Mouse (Mus musculus): Measurements from ENCODE around the gene Hoxa2. TPM values are rescaled to one million over a fixed set of nuclear protein-coding genes. Genes with fewer than 3 reads are reported as not detected.

The Hoxa2 gene
- polyA plus RNA-seq, 1 experiment from 2014 or later, result 0.25 TPM

GRCm38 (mm10) chr6:52174968-52175751, 10.5 kb upstream of the Hoxa2 start:
- no peak overlapping the region for H3K4me3 ChIP-seq
- no peak for ATAC-seq (replicated peaks)

GRCm38 (mm10) chr6:52173648-52174047, 9.0 kb upstream of the Hoxa2 start:
- no peak overlapping the region for H3K9ac ChIP-seq
- no peak for ATAC-seq (replicated peaks)
- no peak overlapping the region for H3K4me2 ChIP-seq
- H3K27me3 ChIP-seq (replicated peaks), result peaks cover 87% of the 10 kb centered on the region
- no peak overlapping the region for H3K27ac ChIP-seq
- H3K36me3 ChIP-seq (replicated peaks), result no peaks in the 10 kb centered on the region
- H3K4me3 ChIP-seq, result no peak overlapping the region
- 5% methylated on average over 4 of the region's 4 CpGs for WGBS
- H3K9me3 ChIP-seq, result no peaks in the 10 kb centered on the region
- peaks cover 6% of the 10 kb centered on the region for H3K4me1 ChIP-seq

More at GRCm38 (mm10) chr6:52174968-52175751, 10.5 kb upstream of the Hoxa2 start:
- WGBS, result under 1% methylated on average over 40 of the region's 41 CpGs
- Histone ChIP-seq H3K9me3 (no peaks in the 10 kb centered on the region), H3K36me3 (replicated peaks) (no peaks in the 10 kb centered on the region), H3K27me3 (replicated peaks) (peaks cover 92% of the 10 kb centered on the region), H3K4me2 (no peak overlapping the region), H3K27ac (no peak overlapping the region), H3K9ac (no peak overlapping the region), H3K4me1 (peaks cover 6% of the 10 kb centered on the region)

GRCm38 (mm10) chr6:52172501-52172900, 7.9 kb upstream of the Hoxa2 start:
- H3K27ac ChIP-seq, result no peak overlapping the region
- WGBS, result under 1% methylated on average over 34 of the region's 35 CpGs
- H3K27me3 ChIP-seq (replicated peaks), result peaks cover 87% of the 10 kb centered on the region
- peaks cover 6% of the 10 kb centered on the region for H3K4me1 ChIP-seq
- ATAC-seq (replicated peaks), result no peak
- no peak overlapping the region for H3K9ac ChIP-seq
- no peak overlapping the region for H3K4me3 ChIP-seq
- H3K4me2 ChIP-seq, result peak overlapping the region; percentile 29; the same call in 1 of the 2 replicates
- H3K36me3 ChIP-seq (replicated peaks), result no peaks in the 10 kb centered on the region
- H3K9me3 ChIP-seq, result no peaks in the 10 kb centered on the region

- Histone ChIP-seq H3K27me3 (replicated peaks) (peaks cover 87% of the 10 kb centered on the region), H3K36me3 (replicated peaks) (no peaks in the 10 kb centered on the region), H3K9ac (no peak overlapping the region), H3K4me1 (peaks cover 6% of the 10 kb centered on the region), H3K4me2 (no peak overlapping the region), H3K27ac (no peak overlapping the region), H3K4me3 (no peak overlapping the region), H3K9me3 (no peaks in the 10 kb centered on the region)
- WGBS, result 2% methylated on average over 7 of the region's 7 CpGs
- ATAC-seq (replicated peaks), result no peak
These were observed 7.3 kb upstream of the Hoxa2 start for GRCm38 (mm10) chr6:52171938-52172337.

GRCm38 (mm10) chr6:52171331-52171730, 6.7 kb upstream of the Hoxa2 start:
- Histone ChIP-seq H3K27me3 (replicated peaks) (peaks cover 87% of the 10 kb centered on the region), H3K4me3 (no peak overlapping the region), H3K9ac (no peak overlapping the region), H3K4me2 (no peak overlapping the region), H3K36me3 (replicated peaks) (no peaks in the 10 kb centered on the region), H3K4me1 (peaks cover 6% of the 10 kb centered on the region), H3K27ac (no peak overlapping the region), H3K9me3 (no peaks in the 10 kb centered on the region)
- WGBS, result 3% methylated on average over 4 of the region's 4 CpGs
- ATAC-seq (replicated peaks), result no peak

GRCm38 (mm10) chr6:52170898-52171223, 6.2 kb upstream of the Hoxa2 start:
- no peak overlapping the region for H3K27ac ChIP-seq

GRCm38 (mm10) chr6:52170166-52170897, 5.7 kb upstream of the Hoxa2 start:
- no peaks in the 10 kb centered on the region for H3K36me3 ChIP-seq (replicated peaks)
- no peaks in the 10 kb centered on the region for H3K9me3 ChIP-seq
- peaks cover 6% of the 10 kb centered on the region for H3K4me1 ChIP-seq
- 1% methylated on average over 40 of the region's 40 CpGs for WGBS
- no peak for ATAC-seq (replicated peaks)
- no peak overlapping the region for H3K4me3 ChIP-seq
- no peak overlapping the region for H3K9ac ChIP-seq
- H3K27me3 ChIP-seq (replicated peaks), result peaks cover 91% of the 10 kb centered on the region
- H3K4me2 ChIP-seq, result no peak overlapping the region
- H3K27ac ChIP-seq, result no peak overlapping the region

More at GRCm38 (mm10) chr6:52170898-52171223, 6.2 kb upstream of the Hoxa2 start:
- H3K4me1 ChIP-seq, result peaks cover 6% of the 10 kb centered on the region
- no peaks in the 10 kb centered on the region for H3K36me3 ChIP-seq (replicated peaks)
- H3K27me3 ChIP-seq (replicated peaks), result peaks cover 88% of the 10 kb centered on the region
- no peak overlapping the region for H3K4me3 ChIP-seq
- no peak overlapping the region for H3K9ac ChIP-seq
- WGBS, result 5% methylated on average over 5 of the region's 5 CpGs
- no peaks in the 10 kb centered on the region for H3K9me3 ChIP-seq
- no peak for ATAC-seq (replicated peaks)
- no peak overlapping the region for H3K4me2 ChIP-seq

- no peak for ATAC-seq (replicated peaks)
- no peaks in the 10 kb centered on the region for H3K36me3 ChIP-seq (replicated peaks)
- H3K27me3 ChIP-seq (replicated peaks), result peaks cover 89% of the 10 kb centered on the region
- no peak overlapping the region for H3K4me2 ChIP-seq
- H3K4me1 ChIP-seq, result peaks cover 6% of the 10 kb centered on the region
- WGBS, result 4% methylated on average over 16 of the region's 16 CpGs
- no peak overlapping the region for H3K4me3 ChIP-seq
- no peak overlapping the region for H3K27ac ChIP-seq
- H3K9ac ChIP-seq, result no peak overlapping the region
- H3K9me3 ChIP-seq, result no peaks in the 10 kb centered on the region
These were observed 5.0 kb upstream of the Hoxa2 start for GRCm38 (mm10) chr6:52169499-52170165.

GRCm38 (mm10) chr6:52168191-52169055, 3.8 kb upstream of the Hoxa2 start:
- Histone ChIP-seq H3K4me2 (no peak overlapping the region), H3K4me3 (no peak overlapping the region), H3K4me1 (peaks cover 6% of the 10 kb centered on the region), H3K36me3 (replicated peaks) (no peaks in the 10 kb centered on the region), H3K9ac (no peak overlapping the region), H3K27ac (no peak overlapping the region), H3K27me3 (replicated peaks) (peaks cover 91% of the 10 kb centered on the region), H3K9me3 (no peaks in the 10 kb centered on the region)
- under 1% methylated on average over 42 of the region's 42 CpGs for WGBS
- ATAC-seq (replicated peaks), result no peak

- WGBS, result 2% methylated on average over 14 of the region's 14 CpGs
- no peak overlapping the region for H3K9ac ChIP-seq
These were observed 3.1 kb upstream of the Hoxa2 start for GRCm38 (mm10) chr6:52167736-52168161.

GRCm38 (mm10) chr6:52167176-52167575, 2.5 kb upstream of the Hoxa2 start:
- H3K9me3 ChIP-seq, result no peaks in the 10 kb centered on the region
- no peaks in the 10 kb centered on the region for H3K4me1 ChIP-seq
- H3K27ac ChIP-seq, result no peak overlapping the region
- H3K4me3 ChIP-seq, result no peak overlapping the region
- H3K4me2 ChIP-seq, result no peak overlapping the region
- 4% methylated on average over 1 of the region's 1 CpGs for WGBS
- peaks cover 90% of the 10 kb centered on the region for H3K27me3 ChIP-seq (replicated peaks)
- H3K9ac ChIP-seq, result no peak overlapping the region
- H3K36me3 ChIP-seq (replicated peaks), result no peaks in the 10 kb centered on the region
- ATAC-seq (replicated peaks), result no peak

More at GRCm38 (mm10) chr6:52167736-52168161, 3.1 kb upstream of the Hoxa2 start:
- Histone ChIP-seq H3K36me3 (replicated peaks) (no peaks in the 10 kb centered on the region), H3K27ac (no peak overlapping the region), H3K4me2 (no peak overlapping the region), H3K27me3 (replicated peaks) (peaks cover 91% of the 10 kb centered on the region), H3K9me3 (no peaks in the 10 kb centered on the region), H3K4me3 (no peak overlapping the region), H3K4me1 (peaks cover 5% of the 10 kb centered on the region)
- ATAC-seq (replicated peaks), result no peak

Measured in midbrain, embryonic 15.5 days (tissue).